Mouse (Mus musculus) kidney, embryonic 15.5 days (tissue): ENCODE measurements around the gene Ano1. TPM values are rescaled to one million over a fixed set of nuclear protein-coding genes. Genes with fewer than 3 reads are reported as not detected.

Source experiments
- ATAC-seq: fragments of 200-750 bp; cut with Nextera tagmentation; replicated peaks from 2 replicates; pipeline ENCODE4 v1.8.0; 2017; ENCODE audit warnings: moderate TSS enrichment; ENCODE audit not compliant: low FRiP score
- H3K27ac ChIP-seq: fragments of 300-500 bp; sonication (generic); 2 replicates; pipeline ENCODE4 v1.5.1; 2015; ENCODE audit warnings: mild to moderate bottlenecking, inconsistent platforms
- H3K27me3 ChIP-seq: fragments of 300-500 bp; sonication (generic); 2 replicates; pipeline ENCODE4 v1.6.1; 2015; ENCODE audit warnings: inconsistent platforms
- H3K36me3 ChIP-seq: fragments of 300-500 bp; sonication (generic); 2 replicates; pipeline ENCODE4 v1.6.1; 2015; ENCODE audit warnings: inconsistent platforms
- H3K4me1 ChIP-seq: fragments of 300-500 bp; sonication (generic); 2 replicates; pipeline ENCODE4 v1.6.1; 2015; ENCODE audit warnings: inconsistent platforms
- H3K4me2 ChIP-seq: fragments of 300-500 bp; sonication (generic); 2 replicates; pipeline ENCODE4 v1.6.1; 2015; ENCODE audit warnings: moderate library complexity, mild to moderate bottlenecking, inconsistent platforms
- H3K4me3 ChIP-seq: fragments of 300-500 bp; sonication (generic); replicated peaks from 2 replicates; pipeline ENCODE4 v1.5.1; 2015; ENCODE audit warnings: mild to moderate bottlenecking, inconsistent platforms
- H3K9ac ChIP-seq: fragments of 300-500 bp; sonication (generic); 2 replicates; pipeline ENCODE4 v1.6.1; 2015; ENCODE audit warnings: mild to moderate bottlenecking, inconsistent platforms
- H3K9me3 ChIP-seq: fragments of 300-500 bp; sonication (generic); replicated peaks from 2 replicates; pipeline ENCODE4 v1.6.1; 2016; ENCODE audit warnings: inconsistent platforms
- WGBS: fragments of 180-500 bp; shearing (Covaris S2); methylation state at CpG from one replicate; pipeline ENCODE4 v1.1.7; 2015; ENCODE audit warnings: mixed read lengths; 5-methylcytosine and 5-hydroxymethylcytosine counted together
- polyA plus RNA-seq: library from polyadenylated mRNA; unstranded; fragments of >200 nt; fragmentation: Nextera tagmentation; extraction: Ambion mirVana; gene quantifications from 2 replicates; pipeline ENCODE4 v1.2.1, GENCODE M21; 2015

Ano1 gene
- polyA plus RNA-seq, 1 experiment from 2014 or later = 47.8 TPM

DNA sequence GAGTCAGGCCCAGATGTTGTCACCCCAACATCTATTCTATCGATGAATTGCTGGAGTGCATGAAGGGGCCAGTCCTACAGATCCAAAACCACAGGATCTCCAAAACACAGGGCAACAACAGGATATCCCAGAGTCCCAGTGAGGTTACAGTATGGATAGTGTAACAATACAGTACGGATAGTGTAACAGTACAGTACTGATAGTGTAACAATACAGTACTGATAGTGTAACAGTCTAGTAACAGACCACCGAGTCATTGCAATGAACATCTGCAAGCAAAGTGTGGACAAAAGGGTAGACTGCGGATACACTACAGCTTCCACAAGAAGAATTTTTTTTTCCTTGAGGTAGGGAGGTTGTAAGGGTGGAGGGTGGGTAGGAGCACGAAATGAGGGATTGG lies 210.4 kb downstream of the Ano1 start:
- WGBS = 93% methylated on average over 5 of the region's 5 CpGs
- Histone ChIP-seq H3K4me1 (no peaks in the 10 kb centered on the region), H3K9ac (no peak overlapping the region), H3K27ac (no peak overlapping the region), H3K9me3 (no peaks in the 10 kb centered on the region), H3K4me2 (no peak overlapping the region), H3K27me3 (no peaks in the 10 kb centered on the region), H3K36me3 (peaks cover 5% of the 10 kb centered on the region; the same call in 1 of the 2 replicates), H3K4me3 (no peak overlapping the region)
- ATAC-seq = no peak

DNA sequence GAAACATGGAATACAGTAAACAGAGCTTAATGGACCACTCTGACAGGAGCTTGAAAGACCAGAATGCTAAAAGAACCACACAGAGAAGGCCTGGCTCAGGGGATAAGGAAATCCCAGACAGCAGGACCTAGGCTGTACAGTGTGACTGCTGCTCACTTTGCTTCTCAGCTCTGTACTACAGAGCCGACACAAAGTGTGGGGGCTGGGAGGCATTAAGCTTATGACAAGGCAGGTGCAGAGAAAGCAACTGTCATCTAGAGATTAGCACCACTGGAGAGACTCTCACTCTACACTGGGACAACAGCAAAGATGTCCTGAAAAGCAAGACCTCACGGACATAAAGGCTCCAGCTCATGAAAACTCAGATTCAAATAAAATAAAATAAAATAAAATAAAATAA lies 212.6 kb downstream of the Ano1 start:
- Histone ChIP-seq H3K4me1 (no peaks in the 10 kb centered on the region), H3K9me3 (no peaks in the 10 kb centered on the region), H3K27ac (no peak overlapping the region), H3K4me2 (no peak overlapping the region), H3K4me3 (no peak overlapping the region), H3K27me3 (no peaks in the 10 kb centered on the region), H3K36me3 (no peaks in the 10 kb centered on the region), H3K9ac (no peak overlapping the region)
- 87% methylated on average over 2 of the region's 2 CpGs for WGBS
- ATAC-seq = no peak

Other genes with a start within 250 kb of the Ano1 start
- gene Ppfia1, start 198.2 kb downstream of the Ano1 start, polyA plus RNA-seq = 39.2 and 42.1 TPM in 2 replicates
- gene Fadd, start 169.5 kb downstream of the Ano1 start, polyA plus RNA-seq = 12.7 and 13.7 TPM in 2 replicates
- gene Fgf3, start 86.1 kb upstream of the Ano1 start, polyA plus RNA-seq = 0.36 and 0.53 TPM in 2 replicates
- 0.14 TPM in 1 of 2 replicates, not detected in the other for gene Fgf4, start 95.4 kb upstream of the Ano1 start, polyA plus RNA-seq
- 2.3 and 2.4 TPM in 2 replicates for gene Fgf15, start 144.6 kb upstream of the Ano1 start, polyA plus RNA-seq
- 25.8 and 27.9 TPM in 2 replicates for gene LTO1, start 163.1 kb upstream of the Ano1 start, polyA plus RNA-seq
- gene Ccnd1, start 188.0 kb upstream of the Ano1 start, polyA plus RNA-seq = 229 and 245 TPM in 2 replicates